Mouse (Mus musculus) colon, adult 2 months (tissue): ENCODE data around the gene Ppargc1a. TPM values are rescaled to one million over a fixed set of nuclear protein-coding genes. Genes with fewer than 3 reads are reported as not detected.

Experiments
- polyA plus RNA-seq: library from polyadenylated mRNA; depleted of rRNA; stranded (reverse); fragments of >200 nt; gene quantifications from 2 replicates; pipeline ENCODE4 v1.2.3, GENCODE M21; 2012; rRNA removed

Gene Ppargc1a
- 5.5 and 7.2 TPM in 2 replicates for polyA plus RNA-seq

DNA sequence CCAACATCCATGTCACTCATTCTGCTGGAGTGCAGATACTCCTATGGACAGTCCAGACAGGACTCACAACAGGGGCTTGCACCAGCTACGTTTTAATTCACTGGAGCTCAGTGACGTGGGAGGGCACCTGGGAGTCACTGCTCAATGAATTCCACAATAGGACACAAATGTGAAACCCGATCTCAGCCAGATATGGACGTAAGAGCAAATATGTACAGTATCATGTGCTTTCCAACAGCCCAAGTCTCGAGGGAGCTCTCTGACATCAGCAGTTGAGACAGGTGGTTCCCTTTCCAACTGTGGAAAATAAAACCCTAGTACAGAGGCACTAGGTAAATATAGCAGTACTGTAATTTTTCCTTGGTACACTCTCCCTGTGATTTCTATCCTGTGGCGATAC, at the start of gene Ppargc1a:
TSS of gene Ppargc1a (minus strand) at position 68 of the 400 bp plus-strand sequence.

